Mouse (Mus musculus): ENCODE results near the gene Srp54b. TPM values are rescaled to one million over a fixed set of nuclear protein-coding genes. Genes with fewer than 3 reads are reported as not detected.
"Not testable (repeated sequence)": the region's sequence is repeated elsewhere in the genome, so short reads cannot be mapped to it uniquely, and the experiment has no call there.

The Srp54b gene
- polyA plus RNA-seq, 1 experiment from 2014 or later, result 53.0 TPM

- WGBS, result no CpG with 5 or more reads among the region's 7 CpGs
- H3K4me3 ChIP-seq (ENCODE audit: control insufficient read depth in 1 of 2, insufficient read depth in 1 of 2, low read depth in 1 of 2, low read length in 2 of 2); H3K9me3 ChIP-seq (ENCODE audit: control insufficient read depth, low read length); H3K4me1 ChIP-seq (ENCODE audit: control insufficient read depth in 2 of 2, insufficient read depth in 2 of 2, low read length in 2 of 2); H3K27ac ChIP-seq (replicated peaks in 1 of 2; ENCODE audit: control insufficient read depth in 1 of 2, insufficient read depth in 1 of 2, low read depth in 2 of 2, low read length in 2 of 2); H3K36me3 ChIP-seq (ENCODE audit: control insufficient read depth, insufficient read depth, low read length); H3K27me3 ChIP-seq (ENCODE audit: control insufficient read depth, insufficient read depth, low read length); ATAC-seq (ENCODE audit: insufficient number of reproducible peaks, insufficient read depth, low FRiP score, low read depth); H3K9ac ChIP-seq (ENCODE audit: low read length); H3K4me2 ChIP-seq (ENCODE audit: low read length): not testable (repeated sequence)
Observed at GRCm38 (mm10) chr12:55167034-55167557, 12.2 kb downstream of the Srp54b start.

- not testable (repeated sequence) for H3K4me3 ChIP-seq (ENCODE audit: control insufficient read depth in 1 of 2, insufficient read depth in 1 of 2, low read depth in 1 of 2, low read length in 2 of 2); H3K27ac ChIP-seq (replicated peaks in 1 of 2; ENCODE audit: control insufficient read depth in 1 of 2, insufficient read depth in 1 of 2, low read depth in 2 of 2, low read length in 2 of 2); H3K4me2 ChIP-seq (ENCODE audit: low read length); ATAC-seq (ENCODE audit: insufficient number of reproducible peaks, insufficient read depth, low FRiP score, low read depth); H3K9ac ChIP-seq (ENCODE audit: low read length); H3K27me3 ChIP-seq (ENCODE audit: control insufficient read depth, insufficient read depth, low read length); H3K9me3 ChIP-seq (ENCODE audit: control insufficient read depth, low read length); H3K36me3 ChIP-seq (ENCODE audit: control insufficient read depth, insufficient read depth, low read length); H3K4me1 ChIP-seq (ENCODE audit: control insufficient read depth in 2 of 2, insufficient read depth in 2 of 2, low read length in 2 of 2)
- no CpG with 5 or more reads among the region's 8 CpGs for WGBS
Observed at GRCm38 (mm10) chr12:55187686-55188085, 32.8 kb downstream of the Srp54b start.

- H3K9me3 ChIP-seq (ENCODE audit: control insufficient read depth, low read length); ATAC-seq (ENCODE audit: insufficient number of reproducible peaks, insufficient read depth, low FRiP score, low read depth); H3K9ac ChIP-seq (ENCODE audit: low read length); H3K27ac ChIP-seq (replicated peaks in 1 of 2; ENCODE audit: control insufficient read depth in 1 of 2, insufficient read depth in 1 of 2, low read depth in 2 of 2, low read length in 2 of 2); H3K4me1 ChIP-seq (ENCODE audit: control insufficient read depth in 2 of 2, insufficient read depth in 2 of 2, low read length in 2 of 2); H3K36me3 ChIP-seq (ENCODE audit: control insufficient read depth, insufficient read depth, low read length); H3K4me3 ChIP-seq (ENCODE audit: control insufficient read depth in 1 of 2, insufficient read depth in 1 of 2, low read depth in 1 of 2, low read length in 2 of 2); H3K27me3 ChIP-seq (ENCODE audit: control insufficient read depth, insufficient read depth, low read length); H3K4me2 ChIP-seq (ENCODE audit: low read length): not testable (repeated sequence)
- WGBS, result no CpG with 5 or more reads among the region's 5 CpGs
Observed at GRCm38 (mm10) chr12:55189127-55189526, 34.2 kb downstream of the Srp54b start.

GRCm38 (mm10) chr12:55199306-55199705 lies 44.4 kb downstream of the Srp54b start, which contains the start of gene 1700047I17Rik2:
Gene 1700047I17Rik2, plus strand, starts transcription at chr12:55199592.
- H3K4me3 ChIP-seq (ENCODE audit: control insufficient read depth in 1 of 2, insufficient read depth in 1 of 2, low read depth in 1 of 2, low read length in 2 of 2); H3K27me3 ChIP-seq (ENCODE audit: control insufficient read depth, insufficient read depth, low read length); H3K27ac ChIP-seq (replicated peaks in 1 of 2; ENCODE audit: control insufficient read depth in 1 of 2, insufficient read depth in 1 of 2, low read depth in 2 of 2, low read length in 2 of 2); H3K4me2 ChIP-seq (ENCODE audit: low read length); H3K36me3 ChIP-seq (ENCODE audit: control insufficient read depth, insufficient read depth, low read length); H3K4me1 ChIP-seq (ENCODE audit: control insufficient read depth in 2 of 2, insufficient read depth in 2 of 2, low read length in 2 of 2); H3K9ac ChIP-seq (ENCODE audit: low read length); H3K9me3 ChIP-seq (ENCODE audit: control insufficient read depth, low read length): not testable (repeated sequence)
- no CpG with 5 or more reads among the region's 40 CpGs for WGBS
- ATAC-seq (ENCODE audit: insufficient number of reproducible peaks, insufficient read depth, low FRiP score, low read depth), result peak; percentile 97

- not testable (repeated sequence) for H3K9me3 ChIP-seq (ENCODE audit: control insufficient read depth, low read length); H3K4me1 ChIP-seq (ENCODE audit: control insufficient read depth in 2 of 2, insufficient read depth in 2 of 2, low read length in 2 of 2); H3K36me3 ChIP-seq (ENCODE audit: control insufficient read depth, insufficient read depth, low read length); H3K4me2 ChIP-seq (ENCODE audit: low read length); H3K27me3 ChIP-seq (ENCODE audit: control insufficient read depth, insufficient read depth, low read length); H3K4me3 ChIP-seq (ENCODE audit: control insufficient read depth in 1 of 2, insufficient read depth in 1 of 2, low read depth in 1 of 2, low read length in 2 of 2); H3K27ac ChIP-seq (replicated peaks in 1 of 2; ENCODE audit: control insufficient read depth in 1 of 2, insufficient read depth in 1 of 2, low read depth in 2 of 2, low read length in 2 of 2); H3K9ac ChIP-seq (ENCODE audit: low read length)
- WGBS, result no CpG with 5 or more reads among the region's 18 CpGs
- ATAC-seq (ENCODE audit: insufficient number of reproducible peaks, insufficient read depth, low FRiP score, low read depth), result peak; percentile 54
Observed at GRCm38 (mm10) chr12:55199799-55200198, 44.9 kb downstream of the Srp54b start.

GRCm38 (mm10) chr12:55212944-55213343 lies 58.0 kb downstream of the Srp54b start:
- not testable (repeated sequence) for H3K9me3 ChIP-seq (ENCODE audit: control insufficient read depth, low read length); H3K36me3 ChIP-seq (ENCODE audit: control insufficient read depth, insufficient read depth, low read length); H3K27ac ChIP-seq (replicated peaks in 1 of 2; ENCODE audit: control insufficient read depth in 1 of 2, insufficient read depth in 1 of 2, low read depth in 2 of 2, low read length in 2 of 2); H3K9ac ChIP-seq (ENCODE audit: low read length); ATAC-seq (ENCODE audit: insufficient number of reproducible peaks, insufficient read depth, low FRiP score, low read depth); H3K4me3 ChIP-seq (ENCODE audit: control insufficient read depth in 1 of 2, insufficient read depth in 1 of 2, low read depth in 1 of 2, low read length in 2 of 2); H3K4me1 ChIP-seq (ENCODE audit: control insufficient read depth in 2 of 2, insufficient read depth in 2 of 2, low read length in 2 of 2); H3K4me2 ChIP-seq (ENCODE audit: low read length); H3K27me3 ChIP-seq (ENCODE audit: control insufficient read depth, insufficient read depth, low read length)
- no CpG with 5 or more reads among the region's 6 CpGs for WGBS

GRCm38 (mm10) chr12:55229626-55230519 lies 75.0 kb downstream of the Srp54b start, which contains the start of gene Srp54c:
Gene Srp54c, plus strand, starts transcription at chr12:55230168.
- not testable (repeated sequence) for H3K9me3 ChIP-seq (ENCODE audit: control insufficient read depth, low read length); H3K4me2 ChIP-seq (ENCODE audit: low read length); H3K27ac ChIP-seq (replicated peaks in 1 of 2; ENCODE audit: control insufficient read depth in 1 of 2, insufficient read depth in 1 of 2, low read depth in 2 of 2, low read length in 2 of 2); H3K9ac ChIP-seq (ENCODE audit: low read length); H3K4me1 ChIP-seq (ENCODE audit: control insufficient read depth in 2 of 2, insufficient read depth in 2 of 2, low read length in 2 of 2); H3K27me3 ChIP-seq (ENCODE audit: control insufficient read depth, insufficient read depth, low read length); H3K36me3 ChIP-seq (ENCODE audit: control insufficient read depth, insufficient read depth, low read length)
- peak; percentile 98 for ATAC-seq (ENCODE audit: insufficient number of reproducible peaks, insufficient read depth, low FRiP score, low read depth)
- peak within 1 kb of the TSS; percentile 33 to 48 for H3K4me3 ChIP-seq (ENCODE audit: control insufficient read depth in 1 of 2, insufficient read depth in 1 of 2, low read depth in 1 of 2, low read length in 2 of 2)
- WGBS, result no CpG with 5 or more reads among the region's 57 CpGs
